Mouse (Mus musculus) myocyte (in vitro differentiated cells): ENCODE data around the gene Vax2. TPM values are rescaled to one million over a fixed set of nuclear protein-coding genes. Genes with fewer than 3 reads are reported as not detected.

Experiments used
- H3K27me3 ChIP-seq: one replicate; pipeline ENCODE4 v1.6.1; 2011; ENCODE audit not compliant: control insufficient read depth, insufficient read depth, insufficient read length
- H3K36me3 ChIP-seq: one replicate; pipeline ENCODE4 v1.6.1; 2011; ENCODE audit not compliant: control insufficient read depth, insufficient read depth
- H3K4me2 ChIP-seq: one replicate; pipeline ENCODE4 v1.6.1; 2011; ENCODE audit warnings: low read depth, control low read depth
- H3K4me3 ChIP-seq: one replicate; pipeline ENCODE4 v1.5.1; 2011; ENCODE audit warnings: mild to moderate bottlenecking, control low read depth, moderate library complexity
- H3K79me2 ChIP-seq: one replicate; pipeline ENCODE4 v1.6.1; 2011; ENCODE audit not compliant: control insufficient read depth, insufficient read depth
- H3ac ChIP-seq: one replicate; pipeline ENCODE4 v1.6.1; 2011; ENCODE audit not compliant: control insufficient read depth, insufficient read length
- CEBPB ChIP-seq: IDR thresholded peaks from 2 replicates; pipeline ENCODE4 v1.6.1; 2011; ENCODE audit warnings: mild to moderate bottlenecking, moderate library complexity; ENCODE audit not compliant: poor library complexity, insufficient read depth, severe bottlenecking
- MAX ChIP-seq: IDR thresholded peaks from one replicate; pipeline ENCODE4 v1.6.1; 2011; ENCODE audit warnings: low read depth, mild to moderate bottlenecking, control low read depth
- MYOD1 ChIP-seq, 3 experiments: IDR thresholded peaks; one replicate each; pipeline ENCODE4 v1.6.1; 2011; ENCODE audit warnings: control low read depth in 2 of 3, low read depth in 2 of 3, mild to moderate bottlenecking in 2 of 3, moderate library complexity in 1 of 3; ENCODE audit not compliant: insufficient read length in 2 of 3, control insufficient read depth in 1 of 3
- MYOG ChIP-seq, 3 experiments: IDR thresholded peaks; one replicate each; pipeline ENCODE4 v1.6.1; 2011; ENCODE audit warnings: control low read depth in 2 of 3, low read depth in 2 of 3, mild to moderate bottlenecking in 2 of 3; ENCODE audit not compliant: insufficient read length in 2 of 3, control insufficient read depth in 1 of 3, insufficient read depth in 1 of 3
- POLR2A ChIP-seq: IDR thresholded peaks from one replicate; pipeline ENCODE4 v1.6.1; 2011; ENCODE audit warnings: low read depth, mild to moderate bottlenecking, control low read depth, moderate library complexity; ENCODE audit not compliant: insufficient read length
- POLR2AphosphoS2 ChIP-seq: IDR thresholded peaks from one replicate; pipeline ENCODE4 v1.6.1; 2011; ENCODE audit warnings: low read depth, control low read depth; ENCODE audit not compliant: insufficient read length
- REST ChIP-seq: IDR thresholded peaks from one replicate; pipeline ENCODE4 v1.6.1; 2011; ENCODE audit warnings: mild to moderate bottlenecking, control low read depth, moderate library complexity; ENCODE audit not compliant: insufficient read depth, insufficient read length
- SRF ChIP-seq: IDR thresholded peaks from one replicate; pipeline ENCODE4 v1.6.1; 2011; ENCODE audit warnings: low read depth; ENCODE audit not compliant: control insufficient read depth, insufficient read length
- TCF12 ChIP-seq: IDR thresholded peaks from one replicate; pipeline ENCODE4 v1.6.1; 2011; ENCODE audit warnings: mild to moderate bottlenecking, control low read depth; ENCODE audit not compliant: poor library complexity, insufficient read depth, severe bottlenecking
- TCF3 ChIP-seq: IDR thresholded peaks from one replicate; pipeline ENCODE4 v1.6.1; 2011; ENCODE audit warnings: low read depth, control low read depth; ENCODE audit not compliant: insufficient read length
- USF1 ChIP-seq: IDR thresholded peaks from one replicate; pipeline ENCODE4 v1.6.1; 2011; ENCODE audit warnings: low read depth, mild to moderate bottlenecking, control low read depth, moderate library complexity
- polyA plus RNA-seq: library from polyadenylated mRNA; unstranded; fragments of >200 nt; fragmentation: generic; extraction: Trizol; gene quantifications from one replicate; pipeline ENCODE4 v1.2.1, GENCODE M21; 2012; ENCODE audit warnings: missing spikeins

Vax2 gene
- polyA plus RNA-seq, 1 experiment, result 0.66 TPM

DNA sequence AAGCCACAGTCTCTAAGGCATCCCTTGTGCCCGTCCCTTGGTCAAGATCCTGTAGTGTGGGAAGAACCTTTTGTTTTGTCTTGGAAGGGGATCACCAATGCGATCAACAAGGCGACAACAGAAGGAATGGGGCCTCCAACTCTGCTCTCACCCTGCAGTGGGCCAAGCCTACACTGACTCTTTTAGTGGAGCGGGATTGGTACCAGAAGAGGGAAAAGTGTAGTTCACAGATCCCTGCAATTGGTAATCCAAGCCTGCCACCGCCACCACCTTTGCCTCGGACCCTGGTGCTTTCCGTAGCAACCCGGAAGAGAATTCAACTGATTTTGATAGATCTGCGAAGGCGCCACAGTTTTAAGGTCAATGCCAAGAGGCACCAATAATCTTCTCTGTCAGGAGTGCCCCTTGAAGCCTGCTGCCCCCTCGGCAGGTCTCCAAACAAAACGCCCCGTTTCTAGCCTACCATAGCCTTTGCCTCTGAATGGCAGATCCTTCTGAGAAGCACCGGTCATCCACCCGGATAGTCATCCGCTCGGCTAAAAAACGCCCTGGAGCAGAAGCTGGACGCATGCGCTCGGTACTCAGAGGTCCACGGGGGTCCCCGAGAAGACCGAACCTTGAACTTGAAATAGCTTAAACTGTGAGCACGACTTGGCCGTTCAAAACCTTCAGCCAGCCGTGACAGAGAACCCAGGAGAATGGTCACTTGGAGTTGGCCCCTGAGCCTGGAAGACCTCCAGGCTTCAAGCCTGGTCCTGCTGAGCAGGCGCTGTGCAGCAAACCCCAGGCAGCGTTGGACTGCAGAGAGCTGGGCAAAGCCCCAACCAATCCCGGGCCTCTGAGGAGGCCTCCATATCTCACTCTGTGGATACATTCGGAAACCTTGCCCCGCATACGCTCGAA lies 3.4 kb downstream of the Vax2 start:
- no peak for TF ChIP-seq POLR2A
- no peak for TF ChIP-seq TCF12
- TF ChIP-seq MYOG (IDR thresholded peaks at IDR 0.05; ENCODE audit: control insufficient read depth in 1 of 3, insufficient read depth in 1 of 3, insufficient read length in 2 of 3, low read depth in 2 of 3), result no peak
- no peak for TF ChIP-seq CEBPB
- no peak for TF ChIP-seq MYOD1 (IDR thresholded peaks at IDR 0.05; ENCODE audit: control insufficient read depth in 1 of 3, insufficient read length in 2 of 3, low read depth in 2 of 3)
- no peak for TF ChIP-seq POLR2AphosphoS2
- no peak for TF ChIP-seq MAX
- H3ac ChIP-seq, result no peak overlapping the region
- peaks cover 77% of the 10 kb centered on the region for H3K27me3 ChIP-seq
- H3K4me2 ChIP-seq, result no peak overlapping the region
- no peaks in the 10 kb centered on the region for H3K79me2 ChIP-seq
- no peak overlapping the region for H3K4me3 ChIP-seq
- no peaks in the 10 kb centered on the region for H3K36me3 ChIP-seq

DNA sequence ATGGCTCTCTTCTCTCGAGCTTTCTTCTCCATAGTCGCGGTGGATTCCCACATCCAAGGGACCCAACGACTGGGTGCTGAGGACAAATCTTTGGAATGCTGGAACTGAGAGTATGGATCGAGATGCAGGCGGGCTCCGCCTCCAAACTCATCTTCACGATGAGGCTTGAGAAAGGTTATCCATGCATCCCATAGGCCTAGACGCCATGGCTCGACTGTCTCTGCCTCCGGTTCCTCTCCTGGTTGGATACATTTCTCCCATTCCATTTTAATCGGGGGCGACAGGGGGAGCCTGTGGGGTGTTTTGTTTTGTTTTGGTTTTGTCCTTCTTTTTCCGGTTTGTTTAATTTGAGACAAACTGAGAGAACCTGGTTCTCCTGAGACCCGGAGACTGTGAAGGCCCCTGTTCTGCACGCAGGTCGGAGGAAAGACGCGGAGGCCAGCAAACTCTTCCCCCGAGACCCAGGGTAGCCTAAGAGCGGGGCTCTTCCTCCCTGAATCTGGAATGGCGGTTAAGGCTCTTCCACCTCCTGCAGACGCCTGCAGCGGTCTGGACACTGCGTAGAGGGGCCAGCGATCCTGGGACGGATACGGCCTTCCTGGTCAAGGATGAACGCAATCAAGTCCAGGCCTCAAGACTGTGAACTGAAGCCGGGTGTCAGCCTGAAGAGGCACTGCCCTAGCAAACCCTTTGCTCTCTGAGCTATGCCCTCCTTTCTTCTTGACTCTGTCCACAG lies 4.6 kb downstream of the Vax2 start:
- Histone ChIP-seq H3K4me3 (no peak overlapping the region), H3ac (no peak overlapping the region), H3K79me2 (no peaks in the 10 kb centered on the region), H3K36me3 (no peaks in the 10 kb centered on the region), H3K4me2 (no peak overlapping the region), H3K27me3 (peaks cover 77% of the 10 kb centered on the region)
- TF ChIP-seq MYOD1 (IDR thresholded peaks at IDR 0.05; ENCODE audit: control insufficient read depth in 1 of 3, insufficient read length in 2 of 3, low read depth in 2 of 3), result no peak

DNA sequence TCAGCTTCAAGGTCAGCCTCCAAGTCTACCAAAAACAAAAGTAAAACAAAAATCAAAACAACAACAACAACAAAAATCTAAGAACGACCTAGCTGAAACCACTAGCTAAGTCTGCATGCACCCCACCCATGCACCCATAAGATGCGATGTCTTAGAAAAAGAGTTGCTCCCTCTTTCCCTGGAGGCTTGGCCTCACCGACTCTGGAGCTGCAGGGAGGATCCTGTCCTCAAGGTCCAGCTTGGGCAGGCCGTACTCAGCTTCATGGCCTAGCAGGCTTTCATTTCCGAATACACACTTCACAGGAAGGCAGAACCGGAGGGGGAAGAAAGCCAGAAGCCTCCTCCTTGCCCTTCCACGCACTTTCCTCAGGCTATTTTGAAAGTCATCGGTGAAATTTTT lies 6.0 kb downstream of the Vax2 start:
- TF ChIP-seq MAX, result no peak
- no peak for TF ChIP-seq MYOG (IDR thresholded peaks at IDR 0.05; ENCODE audit: control insufficient read depth in 1 of 3, insufficient read depth in 1 of 3, insufficient read length in 2 of 3, low read depth in 2 of 3)
- TF ChIP-seq SRF, result no peak
- TF ChIP-seq USF1, result no peak
- no peak for TF ChIP-seq POLR2A
- no peak for TF ChIP-seq MYOD1 (IDR thresholded peaks at IDR 0.05; ENCODE audit: control insufficient read depth in 1 of 3, insufficient read length in 2 of 3, low read depth in 2 of 3)
- TF ChIP-seq REST, result no peak
- TF ChIP-seq TCF12, result no peak
- Histone ChIP-seq H3K4me2 (no peak overlapping the region), H3K4me3 (no peak overlapping the region), H3K36me3 (no peaks in the 10 kb centered on the region), H3K27me3 (peaks cover 83% of the 10 kb centered on the region), H3ac (no peak overlapping the region), H3K79me2 (no peaks in the 10 kb centered on the region)

DNA sequence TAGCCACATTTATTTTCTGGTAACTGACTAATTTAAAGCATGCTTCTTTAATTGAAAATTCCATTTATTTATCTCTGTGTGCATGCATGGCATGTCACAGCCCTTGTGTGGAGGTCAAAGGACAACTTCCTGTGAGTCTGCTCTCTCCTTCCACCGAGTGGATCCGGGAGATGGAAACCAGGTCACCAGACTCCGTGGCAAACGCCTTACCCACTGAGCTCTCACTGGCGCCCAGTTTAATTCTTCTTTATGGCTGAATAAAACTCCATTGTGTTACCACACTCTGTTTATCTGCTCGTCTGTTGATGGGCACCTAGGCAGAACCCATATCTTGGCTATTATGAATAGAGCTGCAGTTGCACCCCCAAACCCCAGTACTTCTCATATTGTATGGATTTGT lies 11.5 kb downstream of the Vax2 start:
- H3K4me3 ChIP-seq, result no peak overlapping the region
- H3K36me3 ChIP-seq, result no peaks in the 10 kb centered on the region
- H3K79me2 ChIP-seq, result no peaks in the 10 kb centered on the region
- H3K27me3 ChIP-seq, result peaks cover 37% of the 10 kb centered on the region
- H3K4me2 ChIP-seq, result no peak overlapping the region
- H3ac ChIP-seq, result no peak overlapping the region
- TF ChIP-seq CEBPB, result no peak
- no peak for TF ChIP-seq SRF
- TF ChIP-seq MYOD1 (IDR thresholded peaks at IDR 0.05; ENCODE audit: control insufficient read depth in 1 of 3, insufficient read length in 2 of 3, low read depth in 2 of 3), result no peak
- no peak for TF ChIP-seq TCF12
- no peak for TF ChIP-seq REST
- TF ChIP-seq POLR2AphosphoS2, result no peak

DNA sequence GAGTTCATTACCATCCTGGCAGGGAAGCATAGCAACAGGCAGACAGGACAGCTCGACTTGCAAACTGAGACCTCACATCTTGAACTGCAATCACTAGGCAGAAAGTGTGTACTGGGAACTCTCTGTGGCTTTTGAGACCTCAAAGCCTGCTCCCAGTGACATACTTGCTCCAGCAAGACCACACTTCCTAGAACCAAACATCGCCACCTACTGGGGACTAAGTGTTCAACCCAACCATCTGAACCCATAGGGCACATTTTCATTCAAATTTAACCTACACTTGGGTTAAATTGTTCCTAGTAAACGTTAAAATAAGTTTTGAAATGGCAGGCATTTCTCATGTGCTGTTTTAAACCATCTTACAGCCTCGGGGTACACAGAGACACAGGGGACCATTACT lies 16.1 kb downstream of the Vax2 start:
- no peaks in the 10 kb centered on the region for H3K36me3 ChIP-seq
- H3K27me3 ChIP-seq, result peaks cover 4% of the 10 kb centered on the region
- no peak overlapping the region for H3K4me3 ChIP-seq
- H3K4me2 ChIP-seq, result no peak overlapping the region
- H3ac ChIP-seq, result no peak overlapping the region
- H3K79me2 ChIP-seq, result no peaks in the 10 kb centered on the region
- TF ChIP-seq MAX (no peak), REST (no peak), TCF3 (no peak), TCF12 (no peak)
